Mouse (Mus musculus) heart, postnatal 14 days (tissue): ENCODE measurements around the gene Hs6st3. TPM values are rescaled to one million over a fixed set of nuclear protein-coding genes. Genes with fewer than 3 reads are reported as not detected.

ENCODE experiments used
- DNase-seq, 2 experiments: peaks; one replicate each; pipeline ENCODE4 v3.0.0; 2021 to 2022
- intact Hi-C: fragments of 180-260 bp; cut with DNase I; formaldehyde crosslinking; loops from one replicate; pipeline ENCODE4 v1.15.1; 2025
- total RNA-seq, 2 experiments: library from RNA; stranded (reverse); gene quantifications; 2 replicates each; pipeline ENCODE4 v1.2.3; 2021

Hs6st3 gene
- total RNA-seq, 2 experiments from 2014 or later = not detected

GRCm38 (mm10) chr14:119852139-119852538 is 714.0 kb downstream of the Hs6st3 start:
- DNase-seq = no peak

GRCm38 (mm10) chr14:119857338-119858291 is 719.5 kb downstream of the Hs6st3 start:
- intact Hi-C loops = loop anchor here (10.0 kb wide), 1 partner anchor 753 kb away; no protein-coding TSS in a partner anchor
- no peak for DNase-seq

More at GRCm38 (mm10) chr14:119852139-119852538, 714.0 kb downstream of the Hs6st3 start:
- intact Hi-C loops = loop anchor here (5.0 to 10.0 kb wide), 2 partner anchors 747 to 815 kb away; no protein-coding TSS in a partner anchor

GRCm38 (mm10) chr14:119873617-119874016 is 735.5 kb downstream of the Hs6st3 start:
- intact Hi-C loops = no loop called here
- no peak for DNase-seq

- DNase-seq = no peak
- intact Hi-C loops = no loop called here
These were observed 754.8 kb downstream of the Hs6st3 start for GRCm38 (mm10) chr14:119892922-119893321.

GRCm38 (mm10) chr14:119895097-119895496 is 757.0 kb downstream of the Hs6st3 start:
- intact Hi-C loops = no loop called here
- DNase-seq = no peak

GRCm38 (mm10) chr14:119895765-119896465 is 757.8 kb downstream of the Hs6st3 start:
- DNase-seq = no peak
- intact Hi-C loops = no loop called here

- no peak for DNase-seq
- intact Hi-C loops = no loop called here
These were observed 764.3 kb downstream of the Hs6st3 start for GRCm38 (mm10) chr14:119902486-119902885.

GRCm38 (mm10) chr14:119908032-119908675 is 770.0 kb downstream of the Hs6st3 start:
- DNase-seq = no peak
- intact Hi-C loops = no loop called here

- no peak for DNase-seq
- intact Hi-C loops = no loop called here
These were observed 776.4 kb downstream of the Hs6st3 start for GRCm38 (mm10) chr14:119914508-119914907.

- DNase-seq = no peak
- intact Hi-C loops = no loop called here
These were observed 780.3 kb downstream of the Hs6st3 start for GRCm38 (mm10) chr14:119918281-119919034.

GRCm38 (mm10) chr14:119919177-119919576 is 781.0 kb downstream of the Hs6st3 start:
- intact Hi-C loops = no loop called here
- DNase-seq = no peak

Other genes starting within 250 kb of the Hs6st3 start
- 1 to 10 TPM; 3.0 to 4.1 TPM for gene Dzip1, start 212.9 kb upstream of the Hs6st3 start, total RNA-seq
- gene Dnajc3, start 200.4 kb upstream of the Hs6st3 start, total RNA-seq = 10 to 100 TPM; 26.2 to 28.5 TPM
- 1 to 10 TPM; 5.3 to 7.3 TPM for gene Uggt2, start 38.9 kb upstream of the Hs6st3 start, total RNA-seq